Comparison of ENCODE assay signal across 12 mouse cellular contexts in the genomic region with DNA sequence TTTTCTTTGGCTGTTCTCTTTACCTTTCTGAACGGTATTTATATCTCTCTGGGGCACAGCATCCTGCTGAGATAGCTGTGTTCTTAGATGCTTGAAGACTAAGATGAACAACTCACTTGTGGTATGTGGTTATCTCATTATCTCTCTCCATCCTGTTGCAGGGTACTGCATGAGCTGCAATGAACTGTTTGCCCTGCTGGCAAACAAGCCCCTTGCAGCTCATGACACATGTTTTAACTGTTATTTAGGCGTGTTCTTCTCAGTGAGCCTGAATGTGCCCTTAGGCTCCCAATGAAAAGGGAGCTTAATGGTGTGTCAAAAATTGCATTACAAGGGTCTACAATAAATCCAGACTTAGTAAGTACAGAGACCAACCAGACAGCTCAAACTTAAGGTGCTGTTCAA.
DNase-seq lines count a peak whose midpoint lies in the region; ATAC-seq and TF ChIP-seq lines count a peak whose summit lies in the region.
"Had no signal": no experiment of that assay in that cellular context is flagged by ENCODE, and none has a peak within 500 bp of the region (broad histone marks: within the 10 kb centered on the region; RNA-seq: fewer than 3 reads in every experiment).

No protein-coding gene starts in this region.

- no peaks in the 10 kb centered on the region for H3K4me1 ChIP-seq in liver, embryonic 13.5 days (replicated peaks)
- H3K4me1 ChIP-seq in liver, postnatal 0 days (ENCODE audit: insufficient read depth): no peaks in the 10 kb centered on the region
- no peaks in the 10 kb centered on the region for H3K4me1 ChIP-seq in neural tube, embryonic 14.5 days (ENCODE audit: control insufficient read depth, insufficient read depth, low read length)

- TF ChIP-seq EP300 in liver, postnatal 0 days (IDR thresholded peaks at IDR 0.05; ENCODE audit: low read depth): no peak

- H3K27me3 ChIP-seq in liver, embryonic 13.5 days: no peaks in the 10 kb centered on the region
- no peaks in the 10 kb centered on the region for H3K27me3 ChIP-seq in liver, postnatal 0 days (ENCODE audit: insufficient read depth, low read length)
- no peaks in the 10 kb centered on the region for H3K27me3 ChIP-seq in neural tube, embryonic 14.5 days (ENCODE audit: control insufficient read depth, insufficient read depth, low read length)
- H3K27me3 ChIP-seq: embryonic facial prominence, embryonic 12.5 days had no signal

- WGBS in liver, embryonic 13.5 days (ENCODE audit: insufficient replicate concordance): 15% methylated on average over 2 of the region's 2 CpGs
- WGBS in liver, postnatal 0 days (ENCODE audit: insufficient replicate concordance): 39% methylated on average over 2 of the region's 2 CpGs
- 4% methylated on average over 2 of the region's 2 CpGs for WGBS in neural tube, embryonic 14.5 days

- no peaks in the 10 kb centered on the region for H3K36me3 ChIP-seq in liver, embryonic 13.5 days
- no peaks in the 10 kb centered on the region for H3K36me3 ChIP-seq in liver, postnatal 0 days (replicated peaks; ENCODE audit: insufficient read depth, low read length)
- H3K36me3 ChIP-seq in neural tube, embryonic 14.5 days (ENCODE audit: control insufficient read depth, insufficient read depth, low read length): no peaks in the 10 kb centered on the region
- H3K36me3 ChIP-seq: embryonic facial prominence, embryonic 12.5 days had no signal

- 0 out of 2 replicates have a peak, but pooled peaks have one; percentile 36 for ATAC-seq in liver, embryonic 13.5 days (ENCODE audit: low read depth)
- ATAC-seq in liver, postnatal 0 days: no peak
- ATAC-seq in neural tube, embryonic 14.5 days (ENCODE audit: low read depth): peak; percentile 85
- ATAC-seq: midbrain, embryonic 16.5 days had no signal

- TF ChIP-seq CTCF in liver, postnatal 0 days (IDR thresholded peaks at IDR 0.05; ENCODE audit: low read depth): no peak

- no peak overlapping the region for H3K27ac ChIP-seq in liver, embryonic 13.5 days
- H3K27ac ChIP-seq in liver, postnatal 0 days (ENCODE audit: low read depth): no peak overlapping the region
- H3K27ac ChIP-seq in neural tube, embryonic 14.5 days (ENCODE audit: low read depth, low read length): no peak overlapping the region
- H3K27ac ChIP-seq: embryonic facial prominence, embryonic 12.5 days had no signal

- H3K9me3 ChIP-seq in liver, embryonic 13.5 days (replicated peaks): no peaks in the 10 kb centered on the region
- H3K9me3 ChIP-seq in liver, postnatal 0 days (ENCODE audit: low read length): no peaks in the 10 kb centered on the region
- no peaks in the 10 kb centered on the region for H3K9me3 ChIP-seq in neural tube, embryonic 14.5 days (ENCODE audit: control insufficient read depth, low read length)
- H3K9me3 ChIP-seq: embryonic facial prominence, embryonic 12.5 days had no signal

- H3K9ac ChIP-seq in liver, embryonic 13.5 days: no peak overlapping the region
- H3K9ac ChIP-seq in liver, postnatal 0 days (replicated peaks): no peak overlapping the region
- H3K9ac ChIP-seq in neural tube, embryonic 14.5 days (replicated peaks; ENCODE audit: low read depth, low read length): no peak overlapping the region
- H3K9ac ChIP-seq: embryonic facial prominence, embryonic 12.5 days had no signal

- DNase-seq in liver, embryonic 13.5 days: no peak
- DNase-seq in liver, postnatal 0 days: no peak
- peak; percentile 11 for DNase-seq in NIH3T3 (ENCODE audit: low read depth)
- peak; percentile 26 for DNase-seq in embryo, embryonic 11.5 days (ENCODE audit: low read depth, low spot score)
- DNase-seq in layer of hippocampus, adult 9-10 months (ENCODE audit: low spot score): no peak
- DNase-seq in frontal cortex, postnatal 25 days (ENCODE audit: low spot score in 2 of 2): no peak
- DNase-seq: adrenal gland, adult 8-10 months; kidney, postnatal 4 days had no signal

- no peak overlapping the region for H3K4me3 ChIP-seq in liver, embryonic 13.5 days (replicated peaks)
- no peak overlapping the region for H3K4me3 ChIP-seq in liver, postnatal 0 days (ENCODE audit: low read depth, low read length)
- H3K4me3 ChIP-seq in neural tube, embryonic 14.5 days (ENCODE audit: low read depth, low read length): no peak overlapping the region
- H3K4me3 ChIP-seq: embryonic facial prominence, embryonic 12.5 days had no signal

- H3K4me2 ChIP-seq in liver, embryonic 13.5 days: no peak overlapping the region
- no peak overlapping the region for H3K4me2 ChIP-seq in liver, postnatal 0 days (ENCODE audit: low read depth, low read length)
- H3K4me2 ChIP-seq in neural tube, embryonic 14.5 days (ENCODE audit: low read depth, low read length): no peak overlapping the region
- H3K4me2 ChIP-seq: embryonic facial prominence, embryonic 12.5 days; heart, embryonic 11.5 days had no signal

Comparison
In these comparisons a context has a peak if more than half of its experiments do, and no peak if none do; other contexts are left out.
1. DNase-seq: peak in NIH3T3 (single experiment) and embryo, embryonic 11.5 days (single experiment); none in liver, embryonic 13.5 days (single experiment), liver, postnatal 0 days (single experiment), layer of hippocampus, adult 9-10 months (single experiment) and frontal cortex, postnatal 25 days (0 of 2).